Mouse (Mus musculus) spleen, postnatal 36 days (tissue): ENCODE results near the gene Enox1.
"Not testable (repeated sequence)": the region's sequence is repeated elsewhere in the genome, so short reads cannot be mapped to it uniquely, and the experiment has no call there.

Source experiments
- DNase-seq, 2 experiments: peaks; one replicate each; pipeline ENCODE4 v3.0.0; 2022; ENCODE audit warnings: low spot score in 2 of 2, mixed read lengths in 1 of 2

The Enox1 gene

DNA sequence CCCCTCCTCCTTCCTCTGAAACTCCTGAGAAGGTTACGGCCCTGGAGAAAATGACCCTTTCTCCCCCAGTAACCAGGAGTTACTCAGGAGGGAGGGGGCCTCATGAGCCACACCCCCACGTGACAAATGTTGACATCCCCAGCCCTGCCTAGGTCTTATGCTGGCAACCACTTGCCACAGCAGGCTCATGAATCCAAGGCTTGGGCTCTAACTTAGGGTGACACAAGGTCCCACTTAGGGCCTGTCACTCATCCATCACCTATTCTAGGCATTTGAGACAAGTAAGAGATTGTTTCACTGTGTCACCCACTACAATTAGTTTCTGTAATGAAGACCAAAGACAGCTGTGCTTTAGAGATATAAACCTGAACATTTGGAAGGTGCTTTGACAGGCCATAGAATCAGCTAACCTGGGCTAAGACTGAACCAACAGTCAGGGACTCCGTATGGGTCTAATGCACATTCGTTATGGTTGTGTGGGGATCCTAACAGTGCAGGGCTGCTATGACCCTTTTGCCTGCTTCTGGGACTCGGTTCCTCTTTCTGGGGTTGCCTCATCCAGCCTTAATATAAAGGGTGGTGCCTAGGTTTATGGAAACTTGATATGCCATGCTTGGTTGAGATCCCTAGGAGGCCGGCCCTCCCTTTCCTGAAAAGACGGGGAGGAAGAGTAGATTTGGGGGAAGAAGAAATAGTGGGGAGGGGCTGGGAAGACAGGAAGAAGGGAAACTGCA lies 354.7 kb downstream of the Enox1 start:
- no peak for DNase-seq

GRCm38 (mm10) chr14:77518017-77518416 lies 361.5 kb downstream of the Enox1 start:
- DNase-seq, result no peak

GRCm38 (mm10) chr14:77518941-77519695 lies 362.6 kb downstream of the Enox1 start:
- no peak for DNase-seq

DNA sequence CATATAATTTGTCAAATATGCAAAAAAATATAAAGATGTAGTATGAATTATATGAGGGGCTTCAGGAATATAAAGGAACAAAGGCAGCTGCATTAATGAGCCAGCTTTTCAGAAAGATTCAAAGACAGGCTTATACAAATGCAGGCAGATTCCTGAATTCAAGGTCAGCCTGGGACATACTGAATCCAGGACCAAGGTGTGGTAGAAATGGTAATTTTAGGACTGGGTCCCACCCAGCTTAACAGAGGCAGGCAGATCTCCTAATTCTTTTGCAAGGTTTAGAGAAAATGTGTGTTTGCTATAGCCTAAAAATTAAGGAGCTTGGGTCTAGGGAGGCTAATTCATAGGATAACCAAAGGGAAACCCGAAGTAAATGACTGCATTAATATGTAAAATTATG lies 363.1 kb downstream of the Enox1 start:
- no peak for DNase-seq

DNA sequence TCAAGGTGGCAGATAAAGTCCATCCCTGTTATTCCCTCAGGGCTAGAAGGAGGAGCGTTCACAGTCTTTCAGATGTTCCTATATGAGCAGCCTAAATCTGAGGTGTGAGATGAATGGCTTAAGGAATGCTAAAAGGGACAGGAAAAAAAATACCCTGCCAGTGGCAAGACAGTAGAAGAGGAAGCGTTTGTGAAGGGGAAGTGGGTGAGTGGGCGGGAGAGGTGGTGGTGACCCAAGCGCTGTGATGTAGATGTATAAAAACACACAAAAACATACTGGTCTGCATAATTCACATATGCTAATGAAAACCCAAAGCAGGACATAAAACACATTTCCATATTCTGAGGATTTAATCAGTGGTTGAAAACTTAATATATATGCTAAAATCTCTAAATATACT lies 367.7 kb downstream of the Enox1 start:
- peak; percentile 8 to 43 for DNase-seq

DNA sequence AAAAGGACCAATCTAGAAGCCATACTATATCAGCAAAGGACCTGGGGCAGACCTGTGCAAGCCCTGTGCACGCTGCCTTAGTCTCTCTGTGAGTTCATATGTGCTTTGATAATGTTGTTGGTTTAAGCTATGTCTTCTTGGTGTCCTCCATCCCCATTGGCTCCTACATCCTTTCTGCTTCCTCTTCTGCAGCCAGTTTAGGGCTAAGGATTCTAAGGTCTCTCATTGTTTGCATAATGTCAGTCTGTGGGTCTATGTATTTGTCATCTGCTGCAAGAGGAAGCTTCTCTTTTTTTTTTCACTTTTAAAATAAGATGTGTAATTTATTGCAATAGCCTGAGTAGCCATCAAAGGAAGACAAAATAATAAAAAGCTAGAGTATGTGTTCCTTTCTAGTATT lies 369.7 kb downstream of the Enox1 start:
- no peak for DNase-seq

- DNase-seq, result no peak
Measured at GRCm38 (mm10) chr14:77529201-77529600, 372.6 kb downstream of the Enox1 start.

DNA sequence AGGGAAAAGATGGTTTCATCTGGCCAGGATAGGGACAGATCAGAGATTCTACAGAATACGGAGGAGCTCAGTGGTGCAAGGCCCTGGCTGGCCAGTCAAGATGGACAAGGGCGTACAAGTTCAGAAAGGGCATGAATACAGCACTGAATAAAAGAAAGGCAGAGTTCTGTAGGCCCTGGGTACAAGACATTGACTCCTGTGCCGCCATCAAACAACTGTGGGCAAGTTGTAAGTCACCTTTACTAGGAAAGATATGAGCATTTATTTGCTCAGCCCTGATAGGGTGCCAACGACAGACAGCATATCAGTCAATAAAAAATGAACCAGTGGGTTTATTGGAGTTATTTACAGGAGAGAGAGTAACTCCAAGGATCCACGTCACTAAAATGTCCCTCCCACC lies 373.1 kb downstream of the Enox1 start:
- DNase-seq, result no peak

- DNase-seq, result no peak
Measured at GRCm38 (mm10) chr14:77533638-77534037, 377.1 kb downstream of the Enox1 start.

DNA sequence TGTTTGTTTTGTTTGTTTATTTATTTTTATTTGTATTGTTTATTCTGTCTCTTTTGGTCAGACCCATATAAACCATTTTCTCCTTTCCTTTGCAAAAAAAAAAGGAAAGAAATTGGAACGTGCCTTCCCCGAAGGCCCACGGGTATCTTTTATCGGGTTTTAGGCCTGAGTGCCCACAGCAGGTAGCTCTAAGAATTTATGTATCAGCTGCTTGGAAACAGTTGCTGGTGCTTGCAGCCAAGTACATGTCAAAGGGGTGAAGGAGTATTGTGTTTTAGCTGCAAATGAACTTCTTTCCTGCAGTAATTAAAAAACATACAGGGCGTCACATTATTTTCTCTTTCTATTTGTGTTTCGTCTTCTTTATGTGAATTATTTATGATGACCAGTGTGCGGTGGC lies 377.6 kb downstream of the Enox1 start:
- DNase-seq, result no peak

DNA sequence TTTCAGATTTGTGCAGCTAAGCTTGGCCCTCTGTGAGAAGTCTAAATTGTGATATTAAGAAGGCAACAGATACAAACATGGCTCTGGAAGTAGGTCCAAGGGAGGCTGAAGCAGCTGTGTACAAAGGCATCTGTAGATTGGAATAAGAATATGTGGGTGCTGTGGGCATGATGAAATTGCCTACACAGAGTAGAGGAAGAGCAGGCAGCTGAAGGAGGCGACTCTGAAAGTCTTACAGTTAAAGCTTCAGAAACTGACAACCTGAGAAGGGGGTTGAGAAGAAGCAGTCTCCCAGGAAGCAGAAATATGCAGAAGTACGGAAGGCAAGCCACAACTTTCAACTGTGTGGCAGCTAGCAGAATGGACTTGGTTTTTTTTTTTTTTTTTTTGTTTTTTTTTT lies 380.0 kb downstream of the Enox1 start:
- DNase-seq, result no peak

GRCm38 (mm10) chr14:77539563-77539962 lies 383.0 kb downstream of the Enox1 start:
- DNase-seq, result not testable (repeated sequence)

DNA sequence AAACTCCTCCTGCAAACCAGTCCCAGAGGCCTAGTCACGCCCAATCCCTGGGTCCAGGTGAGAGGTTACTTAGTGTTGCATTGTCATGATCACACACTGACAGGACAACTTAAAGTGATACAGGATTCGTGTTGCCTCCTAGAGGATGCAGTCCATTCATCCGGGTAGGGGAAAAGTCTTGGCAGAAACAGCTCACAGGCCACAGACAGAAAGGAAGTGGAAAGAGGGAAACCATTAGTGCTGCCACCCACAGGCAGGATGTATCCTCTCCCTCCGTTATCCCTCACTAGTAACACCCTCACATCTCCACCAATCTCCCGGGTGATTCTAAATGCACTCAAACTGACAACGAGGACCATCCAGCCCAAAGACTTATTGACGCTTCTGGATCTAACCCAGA lies 385.4 kb downstream of the Enox1 start:
- DNase-seq, result no peak

- no peak for DNase-seq
Measured at GRCm38 (mm10) chr14:77546531-77547274, 390.1 kb downstream of the Enox1 start.

DNA sequence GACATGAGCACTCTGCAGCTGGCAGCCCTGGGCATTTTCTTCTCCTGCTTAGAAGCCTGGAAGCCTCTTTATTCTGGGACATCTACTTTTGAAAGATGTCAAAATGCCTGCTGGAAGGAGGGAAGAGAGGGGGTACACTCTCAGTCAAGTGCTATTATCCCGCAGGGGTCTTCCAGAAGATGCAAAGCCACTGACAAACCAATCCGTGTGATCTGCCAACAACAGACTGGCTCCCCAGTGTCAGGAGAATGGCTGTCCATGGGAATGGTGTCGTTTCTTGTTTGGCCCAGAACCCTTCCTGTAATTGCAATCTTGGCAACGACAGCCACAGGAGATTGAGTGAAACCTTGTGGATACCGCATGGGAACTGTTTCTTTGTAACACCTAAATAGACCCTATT lies 390.8 kb downstream of the Enox1 start:
- no peak for DNase-seq

DNA sequence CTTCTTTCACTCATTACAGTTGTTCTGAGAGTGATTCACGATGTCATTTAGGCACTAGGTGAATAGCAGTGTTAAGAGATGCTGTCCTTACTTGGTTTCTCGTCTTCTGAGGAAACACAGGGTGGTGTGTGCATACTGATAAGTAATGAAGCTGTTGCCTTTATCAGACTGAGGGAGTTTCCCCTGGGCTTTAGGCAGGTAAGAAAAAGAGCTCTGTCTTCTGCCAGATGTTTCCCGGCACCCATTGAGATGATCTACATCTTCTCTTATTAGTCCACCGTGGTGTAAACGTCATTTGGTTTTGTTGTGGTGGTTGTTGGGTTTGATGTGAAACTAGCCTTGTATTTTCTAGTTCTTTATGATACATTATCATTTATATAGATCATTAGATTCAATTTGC lies 392.4 kb downstream of the Enox1 start:
- no peak for DNase-seq

DNA sequence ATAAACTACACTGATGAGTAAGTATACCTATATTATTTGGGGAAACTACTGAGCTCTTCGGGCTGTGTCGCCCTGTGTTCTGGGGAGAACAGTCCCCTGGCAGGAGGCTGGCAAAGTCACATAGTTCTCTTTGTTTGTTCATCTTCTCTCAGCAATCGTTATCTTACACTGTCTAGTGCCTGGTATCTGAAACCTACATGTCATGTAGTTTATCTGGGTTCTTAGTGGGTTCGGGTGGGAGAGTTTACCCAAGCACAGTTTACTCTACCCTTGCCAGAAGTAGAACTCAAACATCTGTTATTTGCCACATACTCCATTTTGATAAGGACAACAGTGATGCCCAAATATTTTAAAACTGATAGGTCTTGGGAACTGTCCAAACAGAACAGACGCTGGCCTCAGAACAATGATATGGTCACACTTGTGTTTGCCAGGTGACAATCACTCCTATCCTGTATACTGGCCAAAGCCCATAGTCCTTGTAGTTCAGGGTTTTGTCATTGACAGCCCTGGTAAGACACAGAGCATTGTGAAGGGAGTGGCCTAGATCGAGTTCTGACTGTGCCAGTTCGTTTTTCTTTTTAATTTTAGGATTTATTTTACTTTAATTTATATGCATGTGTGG lies 401.0 kb downstream of the Enox1 start:
- DNase-seq, result no peak

GRCm38 (mm10) chr14:77558910-77559309 lies 402.3 kb downstream of the Enox1 start:
- no peak for DNase-seq

DNA sequence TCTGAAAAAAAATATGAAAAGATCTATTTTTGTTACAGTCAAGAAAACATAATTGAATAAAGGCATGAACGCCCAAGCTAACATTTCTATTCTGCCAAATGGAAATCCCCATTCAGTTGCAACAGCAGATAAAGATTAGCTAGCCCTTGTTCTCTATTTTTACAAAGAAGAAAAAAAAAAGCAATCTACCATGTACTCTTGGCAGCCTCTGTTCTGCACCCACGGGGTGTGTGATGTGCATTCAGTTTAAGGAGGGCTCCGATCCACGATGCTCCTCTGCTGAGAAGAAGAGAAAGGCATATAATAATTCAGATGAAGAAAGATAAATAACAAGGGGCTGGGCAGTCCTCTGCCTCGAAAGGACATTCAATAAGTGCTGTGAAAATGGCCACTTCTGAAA lies 403.2 kb downstream of the Enox1 start:
- DNase-seq, result no peak

- DNase-seq, result no peak
Measured at GRCm38 (mm10) chr14:77561808-77562583, 405.4 kb downstream of the Enox1 start.

- DNase-seq, result no peak
Measured at GRCm38 (mm10) chr14:77563922-77564321, 407.4 kb downstream of the Enox1 start.
